Mouse (Mus musculus) hindbrain, embryonic 11.5 days (tissue): ENCODE measurements around the gene Arap2. TPM values are rescaled to one million over a fixed set of nuclear protein-coding genes. Genes with fewer than 3 reads are reported as not detected.
"Not testable (repeated sequence)": the region's sequence is repeated elsewhere in the genome, so short reads cannot be mapped to it uniquely, and the experiment has no call there.

Experiments used
- ATAC-seq: fragments of 200-750 bp; cut with Nextera tagmentation; 2 replicates; pipeline ENCODE4 v1.8.0; 2017; ENCODE audit warnings: mild to moderate bottlenecking, moderate TSS enrichment, moderate library complexity; ENCODE audit not compliant: low FRiP score
- DNase-seq: peaks from one replicate; pipeline ENCODE4 v3.0.0-alpha.2; 2015; ENCODE audit warnings: low spot score
- H3K27ac ChIP-seq: fragments of 300-500 bp; sonication (generic); 2 replicates; pipeline ENCODE4 v1.5.1; 2014; ENCODE audit warnings: mild to moderate bottlenecking, low read depth, low read length
- H3K27me3 ChIP-seq: fragments of 300-500 bp; sonication (generic); 2 replicates; pipeline ENCODE4 v1.6.1; 2014; ENCODE audit warnings: mild to moderate bottlenecking, low read length, moderate library complexity, mixed read lengths; ENCODE audit not compliant: control insufficient read depth, insufficient read depth
- H3K36me3 ChIP-seq: fragments of 300-500 bp; sonication (generic); 2 replicates; pipeline ENCODE4 v1.6.1; 2014; ENCODE audit warnings: mild to moderate bottlenecking, low read length, moderate library complexity, mixed read lengths; ENCODE audit not compliant: control insufficient read depth, insufficient read depth
- H3K4me1 ChIP-seq: fragments of 300-500 bp; sonication (generic); replicated peaks from 2 replicates; pipeline ENCODE4 v1.6.1; 2014; ENCODE audit warnings: low read length, mixed read lengths; ENCODE audit not compliant: control insufficient read depth, insufficient read depth
- H3K4me2 ChIP-seq: fragments of 300-500 bp; sonication (generic); replicated peaks from 2 replicates; pipeline ENCODE4 v1.6.1; 2014; ENCODE audit warnings: mild to moderate bottlenecking, low read depth, low read length
- H3K4me3 ChIP-seq: fragments of 300-500 bp; sonication (generic); 2 replicates; pipeline ENCODE4 v1.5.1; 2014; ENCODE audit warnings: low read depth, low read length
- H3K9ac ChIP-seq: fragments of 300-500 bp; sonication (generic); 2 replicates; pipeline ENCODE4 v1.6.1; 2014; ENCODE audit warnings: low read depth, low read length
- H3K9me3 ChIP-seq: fragments of 300-500 bp; sonication (generic); 2 replicates; pipeline ENCODE4 v1.6.1; 2016; ENCODE audit warnings: low read length; ENCODE audit not compliant: control insufficient read depth
- WGBS: fragments of 180-500 bp; shearing (Covaris S2); extraction: QIAGEN DNeasy Blood & Tissue Kit; methylation state at CpG from one replicate; pipeline ENCODE4 v1.1.7; 2014; 5-methylcytosine and 5-hydroxymethylcytosine counted together
- polyA plus RNA-seq: library from polyadenylated mRNA; unstranded; fragments of >200 nt; fragmentation: Nextera tagmentation; extraction: Ambion mirVana; gene quantifications from 2 replicates; pipeline ENCODE4 v1.2.1, GENCODE M21; 2014

The Arap2 gene
- polyA plus RNA-seq, 1 experiment from 2014 or later: 2.2 TPM

DNA sequence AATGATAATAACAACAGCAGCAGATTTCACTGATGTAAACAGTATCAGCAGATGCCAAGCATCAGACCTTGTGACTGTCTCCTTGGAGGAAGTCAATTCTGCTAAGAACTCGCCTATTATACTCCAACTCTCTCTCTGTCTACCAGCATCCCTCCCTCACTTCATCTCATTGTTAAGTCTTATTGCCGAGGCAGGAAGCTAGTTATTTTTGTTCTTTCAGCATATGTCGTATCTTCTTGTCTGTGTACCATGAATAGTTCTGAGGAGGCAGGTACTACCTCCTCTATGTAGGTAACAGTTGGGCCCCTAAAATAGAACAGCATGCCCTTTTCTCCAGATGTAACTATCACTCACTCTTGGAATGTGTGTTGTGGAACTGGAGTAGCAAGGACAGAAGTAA, 13.0 kb downstream of the Arap2 start:
- Histone ChIP-seq H3K9ac (no peak overlapping the region), H3K36me3 (no peaks in the 10 kb centered on the region), H3K27me3 (no peaks in the 10 kb centered on the region), H3K9me3 (no peaks in the 10 kb centered on the region), H3K4me2 (no peak overlapping the region), H3K27ac (no peak overlapping the region), H3K4me3 (no peak overlapping the region), H3K4me1 (no peaks in the 10 kb centered on the region)
- WGBS: 85% methylated on average over 3 of the region's 3 CpGs
- ATAC-seq (no peak), DNase-seq (no peak)

- no peaks in the 10 kb centered on the region for H3K27me3 ChIP-seq
- no peak for DNase-seq
- no peak overlapping the region for H3K9ac ChIP-seq
- H3K9me3 ChIP-seq: no peaks in the 10 kb centered on the region
- no peak overlapping the region for H3K4me2 ChIP-seq
- WGBS: 76% methylated on average over 2 of the region's 2 CpGs
- ATAC-seq: no peak; the same call in 1 of the 2 replicates
- H3K4me3 ChIP-seq: no peak overlapping the region
- no peaks in the 10 kb centered on the region for H3K4me1 ChIP-seq
- H3K36me3 ChIP-seq: no peaks in the 10 kb centered on the region
- H3K27ac ChIP-seq: no peak overlapping the region
These were observed 14.3 kb downstream of the Arap2 start for GRCm38 (mm10) chr5:62751692-62752091.

DNA sequence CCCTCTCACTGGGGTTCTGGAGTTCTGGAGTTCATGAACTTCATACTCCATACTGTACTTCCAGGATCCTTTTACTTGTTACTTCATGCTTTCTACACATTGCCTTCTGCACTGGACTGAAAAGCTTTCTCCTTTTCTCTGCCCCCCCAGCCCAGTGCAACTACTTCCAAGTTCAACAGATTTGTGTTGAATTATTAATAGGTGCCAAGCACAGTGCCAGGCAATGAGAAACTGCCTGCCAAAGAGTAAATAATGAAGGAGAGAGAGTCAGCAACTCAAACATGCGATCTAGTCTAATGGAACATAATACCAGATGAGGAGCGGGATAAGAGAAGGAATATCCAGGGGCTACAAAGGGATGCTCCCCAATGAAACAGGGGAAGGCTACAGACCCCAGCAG, 17.8 kb downstream of the Arap2 start:
- no peaks in the 10 kb centered on the region for H3K27me3 ChIP-seq
- WGBS: 97% methylated on average over 2 of the region's 2 CpGs
- no peak overlapping the region for H3K4me2 ChIP-seq
- ATAC-seq: no peak
- H3K4me3 ChIP-seq: no peak overlapping the region
- H3K9ac ChIP-seq: no peak overlapping the region
- no peaks in the 10 kb centered on the region for H3K4me1 ChIP-seq
- H3K9me3 ChIP-seq: no peaks in the 10 kb centered on the region
- no peak for DNase-seq
- H3K27ac ChIP-seq: no peak overlapping the region
- no peaks in the 10 kb centered on the region for H3K36me3 ChIP-seq

- no peak overlapping the region for H3K4me2 ChIP-seq
- no peaks in the 10 kb centered on the region for H3K27me3 ChIP-seq
- no peaks in the 10 kb centered on the region for H3K9me3 ChIP-seq
- WGBS: 90% methylated on average over 9 of the region's 9 CpGs
- H3K27ac ChIP-seq: no peak overlapping the region
- no peak overlapping the region for H3K9ac ChIP-seq
- H3K36me3 ChIP-seq: no peaks in the 10 kb centered on the region
- no peaks in the 10 kb centered on the region for H3K4me1 ChIP-seq
- DNase-seq (no peak), ATAC-seq (no peak)
- H3K4me3 ChIP-seq: no peak overlapping the region
These were observed 22.6 kb downstream of the Arap2 start for GRCm38 (mm10) chr5:62743220-62743922.

GRCm38 (mm10) chr5:62739451-62740415, 26.2 kb downstream of the Arap2 start:
- H3K4me2 ChIP-seq: no peak overlapping the region
- H3K4me1 ChIP-seq: no peaks in the 10 kb centered on the region
- WGBS: 81% methylated on average over 9 of the region's 9 CpGs
- H3K9me3 ChIP-seq: no peaks in the 10 kb centered on the region
- no peak overlapping the region for H3K9ac ChIP-seq
- H3K4me3 ChIP-seq: no peak overlapping the region
- H3K27me3 ChIP-seq: no peaks in the 10 kb centered on the region
- no peaks in the 10 kb centered on the region for H3K36me3 ChIP-seq
- DNase-seq (no peak), ATAC-seq (no peak)
- H3K27ac ChIP-seq: no peak overlapping the region

DNA sequence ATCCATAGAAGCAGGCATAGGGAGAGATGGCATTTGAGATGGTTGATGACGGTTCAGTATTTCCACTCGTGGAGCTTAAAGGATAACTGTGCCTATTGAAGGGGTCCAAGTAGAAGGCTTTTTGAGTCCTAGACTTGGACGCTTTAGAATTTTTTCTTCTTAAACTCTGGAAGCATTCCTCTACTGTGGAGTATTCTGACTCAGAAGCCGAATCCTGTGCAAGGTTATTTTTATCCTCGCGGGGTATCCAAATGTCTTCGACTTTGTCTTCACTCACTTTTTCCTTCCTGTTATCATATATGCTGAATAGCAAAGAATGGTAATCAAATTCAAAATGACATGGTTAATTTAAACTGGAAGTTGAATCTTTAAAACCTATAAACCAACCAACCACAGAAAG, 35.4 kb downstream of the Arap2 start:
- H3K4me3 ChIP-seq, H3K27me3 ChIP-seq, H3K4me1 ChIP-seq, H3K9ac ChIP-seq, ATAC-seq, H3K4me2 ChIP-seq, H3K9me3 ChIP-seq, H3K27ac ChIP-seq, DNase-seq, H3K36me3 ChIP-seq: not testable (repeated sequence)
- WGBS: 98% methylated on average over 7 of the region's 7 CpGs

GRCm38 (mm10) chr5:62725551-62725950, 40.4 kb downstream of the Arap2 start:
- WGBS: 82% methylated on average over 2 of the region's 2 CpGs
- Histone ChIP-seq H3K9ac (no peak overlapping the region), H3K4me2 (no peak overlapping the region), H3K4me1 (no peaks in the 10 kb centered on the region), H3K27me3 (no peaks in the 10 kb centered on the region), H3K27ac (no peak overlapping the region), H3K9me3 (no peaks in the 10 kb centered on the region), H3K4me3 (no peak overlapping the region), H3K36me3 (no peaks in the 10 kb centered on the region)
- DNase-seq (no peak), ATAC-seq (no peak)

- no peak overlapping the region for H3K9ac ChIP-seq
- no peaks in the 10 kb centered on the region for H3K36me3 ChIP-seq
- H3K4me1 ChIP-seq: no peaks in the 10 kb centered on the region
- DNase-seq (no peak), ATAC-seq (no peak)
- no peak overlapping the region for H3K4me3 ChIP-seq
- H3K27me3 ChIP-seq: no peaks in the 10 kb centered on the region
- no peak overlapping the region for H3K4me2 ChIP-seq
- 64% methylated on average over 3 of the region's 3 CpGs for WGBS
- no peaks in the 10 kb centered on the region for H3K9me3 ChIP-seq
- H3K27ac ChIP-seq: no peak overlapping the region
These were observed 42.5 kb downstream of the Arap2 start for GRCm38 (mm10) chr5:62723261-62724105.
